11 mouse cellular contexts compared by ENCODE assay signal in the genomic region with DNA sequence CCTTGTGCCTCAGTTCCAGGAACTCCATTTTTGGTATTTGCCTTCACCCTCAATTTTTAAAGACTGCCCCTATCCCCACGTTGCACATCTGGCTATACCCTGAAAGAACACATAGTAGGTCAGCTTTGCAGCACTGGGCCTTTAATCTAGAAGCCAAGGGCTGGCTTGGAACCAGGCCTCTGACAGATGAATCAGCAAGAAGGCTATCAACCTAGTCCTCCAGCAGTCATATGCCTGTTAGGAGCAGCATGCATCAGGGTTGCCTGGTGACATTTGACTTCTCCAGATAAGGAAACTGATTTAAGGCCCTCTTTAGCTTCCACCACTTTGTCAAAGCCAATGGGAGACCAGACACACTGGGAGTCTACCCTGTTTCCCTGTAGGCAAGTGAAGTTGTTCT.
"Had no signal": no experiment of that assay in that cellular context is flagged by ENCODE, and none has a peak within 500 bp of the region (broad histone marks: within the 10 kb centered on the region; RNA-seq: fewer than 3 reads in every experiment).

No protein-coding gene starts in this region.

- DNase-seq: kidney, adult 9 months; kidney, postnatal 4 days; lung, adult 2 months; lung, postnatal 36 days; right cerebral cortex, postnatal 14 days had no signal

- H3K27me3 ChIP-seq: limb, embryonic 12.5 days; midbrain, embryonic 12.5 days had no signal

- ATAC-seq: intestine, postnatal 0 days; lung, postnatal 0 days had no signal

- H3K9ac ChIP-seq: limb, embryonic 12.5 days; midbrain, embryonic 12.5 days had no signal

- H3K4me3 ChIP-seq: layer of hippocampus, adult 2 months; limb, embryonic 12.5 days; midbrain, embryonic 12.5 days had no signal

- H3K4me2 ChIP-seq: limb, embryonic 12.5 days; midbrain, embryonic 12.5 days had no signal

- H3K9me3 ChIP-seq: limb, embryonic 12.5 days; midbrain, embryonic 12.5 days had no signal

- H3K4me1 ChIP-seq: limb, embryonic 12.5 days; midbrain, embryonic 12.5 days had no signal

- H3K27ac ChIP-seq: kidney, postnatal 0 days; layer of hippocampus, adult 2 months; limb, embryonic 12.5 days; midbrain, embryonic 12.5 days had no signal
